8 mouse cellular contexts compared by ENCODE assay signal in the genomic region with DNA sequence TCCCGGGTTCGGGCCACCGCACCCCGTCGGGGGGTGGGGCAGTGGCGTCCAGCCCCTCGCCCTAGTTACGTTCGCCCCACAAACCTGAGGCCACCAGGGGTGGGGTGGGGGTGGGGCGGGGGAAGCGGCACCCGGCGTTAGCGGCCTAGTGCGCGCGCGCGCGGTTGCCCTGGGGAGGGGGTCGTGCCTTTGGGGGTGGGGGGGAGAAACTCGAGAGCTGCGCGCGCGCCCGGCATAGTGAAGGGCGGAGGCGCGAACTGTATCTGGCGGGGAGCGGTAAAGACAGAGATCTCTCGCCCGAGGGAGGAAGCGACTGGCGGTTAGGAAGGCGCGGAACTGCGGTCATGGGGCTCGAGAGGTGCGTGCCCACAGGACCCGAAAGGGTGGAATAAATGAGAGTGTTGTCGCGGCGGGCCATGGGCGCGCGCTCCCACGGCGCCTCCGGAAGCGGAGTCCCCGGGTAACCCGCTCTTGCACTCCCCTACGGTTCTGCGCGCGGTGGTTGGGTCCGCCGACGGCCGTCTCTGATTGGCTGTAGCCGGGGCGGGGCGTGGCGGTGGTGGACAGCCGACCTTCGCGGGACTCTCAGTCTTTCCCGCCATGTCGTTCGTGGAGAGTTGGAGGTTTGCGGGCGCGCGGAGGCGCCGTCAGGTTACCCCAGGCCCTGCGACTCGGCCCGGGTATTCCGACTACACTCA. TPM values are rescaled to one million over a fixed set of nuclear protein-coding genes. Genes with fewer than 3 reads are reported as not detected.
DNase-seq lines count a peak whose midpoint lies in the region; ATAC-seq and TF ChIP-seq lines count a peak whose summit lies in the region.

A gene (plus strand): TSS at position 204 of the 698 bp plus-strand sequence.

- peak within 1 kb of the TSS; percentile 65 for H3K4me3 ChIP-seq in embryonic facial prominence, embryonic 13.5 days
- H3K4me3 ChIP-seq in kidney, adult 2 months (ENCODE audit: insufficient read depth, low read depth, low read length) = peak within 1 kb of the TSS; percentile 96
- peak within 1 kb of the TSS; percentile 84 for H3K4me3 ChIP-seq in limb, embryonic 12.5 days (replicated peaks)
- H3K4me3 ChIP-seq in midbrain, embryonic 15.5 days = peak within 1 kb of the TSS; percentile 82
- peak within 1 kb of the TSS; percentile 92 for H3K4me3 ChIP-seq in spleen, adult 2 months (ENCODE audit: extremely low read depth, insufficient read depth, insufficient read length)

- H3K36me3 ChIP-seq in embryonic facial prominence, embryonic 13.5 days = peaks cover 18% of the 10 kb centered on the region
- peaks cover 2% of the 10 kb centered on the region; the same call in 1 of the 2 replicates for H3K36me3 ChIP-seq in kidney, adult 2 months (ENCODE audit: control insufficient read depth, insufficient read depth, low read length)
- H3K36me3 ChIP-seq in limb, embryonic 12.5 days = peaks cover 40% of the 10 kb centered on the region
- H3K36me3 ChIP-seq in midbrain, embryonic 15.5 days (replicated peaks) = peaks cover 2% of the 10 kb centered on the region; the same call in 1 of the 2 replicates
- H3K36me3 ChIP-seq in spleen, adult 2 months (ENCODE audit: control insufficient read depth, insufficient read depth, low read length) = peaks cover 7% of the 10 kb centered on the region

- no peaks in the 10 kb centered on the region for H3K27me3 ChIP-seq in embryonic facial prominence, embryonic 13.5 days
- H3K27me3 ChIP-seq in kidney, adult 2 months (replicated peaks; ENCODE audit: control insufficient read depth, insufficient read depth, low read length) = no peaks in the 10 kb centered on the region
- H3K27me3 ChIP-seq in limb, embryonic 12.5 days = no peaks in the 10 kb centered on the region
- no peaks in the 10 kb centered on the region for H3K27me3 ChIP-seq in midbrain, embryonic 15.5 days (replicated peaks)
- H3K27me3 ChIP-seq in spleen, adult 2 months (ENCODE audit: control insufficient read depth, insufficient read depth, low read length) = no peaks in the 10 kb centered on the region

- H3K4me1 ChIP-seq in embryonic facial prominence, embryonic 13.5 days = peaks cover 13% of the 10 kb centered on the region
- 0 out of 2 replicates have a peak, but pooled peaks cover 5% of the 10 kb centered on the region for H3K4me1 ChIP-seq in kidney, adult 2 months (ENCODE audit: control insufficient read depth, insufficient read depth, low read length)
- peaks cover 11% of the 10 kb centered on the region for H3K4me1 ChIP-seq in limb, embryonic 12.5 days (replicated peaks)
- H3K4me1 ChIP-seq in midbrain, embryonic 15.5 days = peaks cover 26% of the 10 kb centered on the region
- peaks cover 2% of the 10 kb centered on the region; the same call in 1 of the 2 replicates for H3K4me1 ChIP-seq in spleen, adult 2 months (ENCODE audit: control insufficient read depth, insufficient read depth, insufficient read length)

- peak within 1 kb of the TSS; percentile 96 for H3K27ac ChIP-seq in embryonic facial prominence, embryonic 13.5 days
- peak within 1 kb of the TSS; percentile 99 for H3K27ac ChIP-seq in kidney, adult 2 months (ENCODE audit: insufficient read depth, low read depth, low read length)
- H3K27ac ChIP-seq in limb, embryonic 12.5 days = peak within 1 kb of the TSS; percentile 96
- H3K27ac ChIP-seq in midbrain, embryonic 15.5 days = peak within 1 kb of the TSS; percentile 99
- peak within 1 kb of the TSS; percentile 99 for H3K27ac ChIP-seq in spleen, adult 2 months (ENCODE audit: insufficient read depth, low read length)

- no peak for TF ChIP-seq CTCF in kidney, adult 2 months (conservative IDR thresholded peaks at IDR 0.05; ENCODE audit: insufficient read depth, insufficient read length, low read depth, low read length)
- TF ChIP-seq CTCF in spleen, adult 2 months (IDR thresholded peaks at IDR 0.05; ENCODE audit: extremely low read depth, insufficient read depth, insufficient read length, insufficient replicate concordance) = no peak

- WGBS in embryonic facial prominence, embryonic 13.5 days = under 1% methylated on average over 80 of the region's 82 CpGs
- under 1% methylated on average over 81 of the region's 82 CpGs for WGBS in kidney, adult 2 months
- under 1% methylated on average over 79 of the region's 82 CpGs for WGBS in limb, embryonic 12.5 days
- WGBS in midbrain, embryonic 15.5 days = under 1% methylated on average over 79 of the region's 82 CpGs
- under 1% methylated on average over 76 of the region's 82 CpGs for WGBS in spleen, adult 2 months

- ATAC-seq in embryonic facial prominence, embryonic 13.5 days (ENCODE audit: insufficient number of reproducible peaks, insufficient read depth, low FRiP score, low TSS enrichment, low read depth) = peak; percentile 92
- ATAC-seq in limb, embryonic 12.5 days (ENCODE audit: insufficient number of reproducible peaks, insufficient read depth, low FRiP score, low TSS enrichment, low read depth) = peak; percentile 88
- ATAC-seq in midbrain, embryonic 15.5 days (replicated peaks) = peak; percentile 94

- peak within 1 kb of the TSS; percentile 68 for H3K4me2 ChIP-seq in embryonic facial prominence, embryonic 13.5 days
- H3K4me2 ChIP-seq in limb, embryonic 12.5 days = peak within 1 kb of the TSS; percentile 72
- peak within 1 kb of the TSS; percentile 73 for H3K4me2 ChIP-seq in midbrain, embryonic 15.5 days

- DNase-seq in 3134 (ENCODE audit: extremely low read depth, insufficient read length, low spot score) = peak; percentile 93
- peak; percentile 99 for DNase-seq in adrenal gland, postnatal 36 days
- DNase-seq in heart, adult 18-20 months = peak; percentile 98 to 99
- peak; percentile 99 for DNase-seq in kidney, adult 2 months
- peak; percentile 90 to 98 for DNase-seq in spleen, adult 2 months (ENCODE audit: low read depth in 1 of 2, low spot score in 2 of 2)

- peak within 1 kb of the TSS; percentile 91 for H3K9ac ChIP-seq in embryonic facial prominence, embryonic 13.5 days
- H3K9ac ChIP-seq in limb, embryonic 12.5 days (replicated peaks) = peak within 1 kb of the TSS; percentile 83
- peak within 1 kb of the TSS; percentile 81 for H3K9ac ChIP-seq in midbrain, embryonic 15.5 days

- no peak for TF ChIP-seq POLR2A in kidney, adult 2 months (IDR thresholded peaks at IDR 0.05; ENCODE audit: low read depth, low read length)
- peak; percentile 49 for TF ChIP-seq POLR2A in spleen, adult 2 months (IDR thresholded peaks at IDR 0.05; ENCODE audit: low read depth, low read length)

- H3K9me3 ChIP-seq in embryonic facial prominence, embryonic 13.5 days = no peaks in the 10 kb centered on the region
- no peaks in the 10 kb centered on the region for H3K9me3 ChIP-seq in limb, embryonic 12.5 days
- no peaks in the 10 kb centered on the region for H3K9me3 ChIP-seq in midbrain, embryonic 15.5 days

RNA-seq across cellular contexts. Expression of the gene that starts here (rescaled TPM):
- total RNA-seq in adrenal gland, postnatal 36 days (2021) = 10 to 100 TPM; 22.5 to 30.9 TPM
- 49.5 and 60.9 TPM in 2 replicates for polyA plus RNA-seq in embryonic facial prominence, embryonic 13.5 days (2015; fragmentation: Nextera tagmentation; extraction: Ambion mirVana)
- total RNA-seq in heart, adult 18-20 months (2021) = 10 to 100 TPM; 11.1 to 15.7 TPM
- polyA plus RNA-seq in kidney, adult 2 months (2012; rRNA removed) = 7.9 and 8.1 TPM in 2 replicates
- 53.0 and 56.1 TPM in 2 replicates for polyA plus RNA-seq in limb, embryonic 12.5 days (2016; fragmentation: Nextera tagmentation; extraction: Ambion mirVana)
- polyA plus RNA-seq in midbrain, embryonic 15.5 days (2015; fragmentation: Nextera tagmentation; extraction: Ambion mirVana) = 30.4 and 30.6 TPM in 2 replicates
- 7.8 and 8.0 TPM in 2 replicates for polyA plus RNA-seq in spleen, adult 2 months (2012; rRNA removed)

Comparison
In these comparisons a context has a peak if more than half of its experiments do, and no peak if none do; other contexts are left out.
1. Peak in every context shown above with its lines: DNase-seq, ATAC-seq, H3K4me3 ChIP-seq and H3K27ac ChIP-seq.